In genomic region chr6:8877373-8878070, GRCm38 (mm10) we compare ENCODE assay signal across 15 mouse cellular contexts.
DNase-seq lines count a peak whose midpoint lies in the region; ATAC-seq and TF ChIP-seq lines count a peak whose summit lies in the region.
"Had no signal": no experiment of that assay in that cellular context is flagged by ENCODE, and none has a peak within 500 bp of the region (broad histone marks: within the 10 kb centered on the region; RNA-seq: fewer than 3 reads in every experiment).

No protein-coding gene starts in this region.

- no peaks in the 10 kb centered on the region for H3K36me3 ChIP-seq in liver, adult 2 months (ENCODE audit: control insufficient read depth, insufficient read depth, low read length)
- H3K36me3 ChIP-seq in hindbrain, embryonic 10.5 days: no peaks in the 10 kb centered on the region
- no peaks in the 10 kb centered on the region for H3K36me3 ChIP-seq in hindbrain, embryonic 15.5 days
- H3K36me3 ChIP-seq in midbrain, postnatal 0 days (ENCODE audit: insufficient read depth, low read length): no peaks in the 10 kb centered on the region
- H3K36me3 ChIP-seq: liver, embryonic 15.5 days had no signal

- no peaks in the 10 kb centered on the region for H3K4me1 ChIP-seq in liver, adult 2 months (ENCODE audit: control insufficient read depth, insufficient read depth, low read length)
- peaks cover 29% of the 10 kb centered on the region for H3K4me1 ChIP-seq in hindbrain, embryonic 10.5 days (replicated peaks)
- H3K4me1 ChIP-seq in hindbrain, embryonic 15.5 days (replicated peaks): peaks cover 14% of the 10 kb centered on the region
- H3K4me1 ChIP-seq in midbrain, postnatal 0 days (ENCODE audit: insufficient read depth, low read length): no peaks in the 10 kb centered on the region
- H3K4me1 ChIP-seq: liver, embryonic 15.5 days had no signal

- DNase-seq in liver, adult 2 months (ENCODE audit: extremely low read depth, low read depth, low spot score): peak; percentile 11
- no peak for DNase-seq in liver
- DNase-seq in hindbrain, embryonic 10.5 days (ENCODE audit: low spot score): no peak
- peak; percentile 10 for DNase-seq in midbrain, postnatal 0 days (ENCODE audit: low spot score)
- DNase-seq in lung, postnatal 4 days: no peak
- DNase-seq in frontal cortex, postnatal 36 days (ENCODE audit: low spot score in 2 of 2): no peak
- DNase-seq: adrenal gland, postnatal 25 days; cerebellum, postnatal 25 days; kidney, postnatal 4 days; layer of hippocampus, postnatal 36 days; left cerebral cortex, postnatal 4 days had no signal

- H3K4me3 ChIP-seq in liver, adult 2 months (ENCODE audit: insufficient read depth, low read depth, low read length): no peak overlapping the region
- no peak overlapping the region for H3K4me3 ChIP-seq in hindbrain, embryonic 10.5 days
- H3K4me3 ChIP-seq in hindbrain, embryonic 15.5 days: no peak overlapping the region
- no peak overlapping the region for H3K4me3 ChIP-seq in midbrain, postnatal 0 days (ENCODE audit: low read depth, low read length)
- H3K4me3 ChIP-seq: liver, embryonic 15.5 days had no signal

- H3K9ac ChIP-seq in liver, adult 2 months (ENCODE audit: low read depth, low read length): no peak overlapping the region
- H3K9ac ChIP-seq in hindbrain, embryonic 15.5 days: no peak overlapping the region
- H3K9ac ChIP-seq in midbrain, postnatal 0 days (replicated peaks; ENCODE audit: low read length, poor library complexity, severe bottlenecking): no peak overlapping the region
- H3K9ac ChIP-seq: liver, embryonic 15.5 days had no signal

- no peaks in the 10 kb centered on the region for H3K27me3 ChIP-seq in liver, adult 2 months (ENCODE audit: control insufficient read depth, insufficient read depth, low read length)
- no peaks in the 10 kb centered on the region for H3K27me3 ChIP-seq in hindbrain, embryonic 10.5 days (ENCODE audit: insufficient read depth, poor library complexity, severe bottlenecking)
- no peaks in the 10 kb centered on the region for H3K27me3 ChIP-seq in hindbrain, embryonic 15.5 days
- no peaks in the 10 kb centered on the region for H3K27me3 ChIP-seq in midbrain, postnatal 0 days (ENCODE audit: insufficient read depth, low read length)
- H3K27me3 ChIP-seq: liver, embryonic 15.5 days had no signal

- H3K4me2 ChIP-seq in hindbrain, embryonic 15.5 days: peak overlapping the region; percentile 37
- H3K4me2 ChIP-seq in midbrain, postnatal 0 days (ENCODE audit: low read depth, low read length, poor library complexity, severe bottlenecking): no peak overlapping the region
- H3K4me2 ChIP-seq: liver, embryonic 15.5 days had no signal

- TF ChIP-seq POLR2A in liver, adult 2 months (IDR thresholded peaks at IDR 0.05; ENCODE audit: extremely low read depth, insufficient read depth, low read length): no peak

- ATAC-seq in hindbrain, embryonic 15.5 days (ENCODE audit: low FRiP score, low read depth): peak; percentile 59; the same call in 1 of the 2 replicates
- ATAC-seq in midbrain, postnatal 0 days (ENCODE audit: low FRiP score): no peak
- ATAC-seq: CD4-positive, CD25-positive, alpha-beta regulatory T cell, adult 4 months; intestine, postnatal 0 days had no signal

- H3K27ac ChIP-seq in liver, adult 2 months (replicated peaks; ENCODE audit: insufficient read depth, low read depth, low read length): no peak overlapping the region
- 0 out of 2 replicates have a peak overlapping the region, but pooled peaks have one; percentile 29 for H3K27ac ChIP-seq in hindbrain, embryonic 10.5 days
- H3K27ac ChIP-seq in hindbrain, embryonic 15.5 days (replicated peaks): peak overlapping the region; percentile 35
- no peak overlapping the region for H3K27ac ChIP-seq in midbrain, postnatal 0 days (ENCODE audit: low read depth, low read length)
- H3K27ac ChIP-seq: liver, embryonic 15.5 days had no signal

- H3K79me2 ChIP-seq in liver, adult 2 months (ENCODE audit: control insufficient read depth, insufficient read depth, low read length): no peaks in the 10 kb centered on the region

- H3K9me3 ChIP-seq in hindbrain, embryonic 10.5 days: no peaks in the 10 kb centered on the region
- no peaks in the 10 kb centered on the region for H3K9me3 ChIP-seq in hindbrain, embryonic 15.5 days
- H3K9me3 ChIP-seq in midbrain, postnatal 0 days (ENCODE audit: low read length): no peaks in the 10 kb centered on the region
- H3K9me3 ChIP-seq: liver, embryonic 15.5 days had no signal

- no peak for TF ChIP-seq CTCF in liver, adult 2 months (IDR thresholded peaks at IDR 0.05; ENCODE audit: low read depth, low read length)
- TF ChIP-seq CTCF in midbrain, postnatal 0 days (IDR thresholded peaks at IDR 0.05): no peak

- 15% methylated on average over 11 of the region's 11 CpGs for whole genome bisulfite sequencing in liver, adult 2 months
- 64% methylated on average over 11 of the region's 11 CpGs for WGBS in hindbrain, embryonic 10.5 days
- WGBS in hindbrain, embryonic 15.5 days: 30% methylated on average over 11 of the region's 11 CpGs
- 48% methylated on average over 11 of the region's 11 CpGs for WGBS in midbrain, postnatal 0 days

Comparison
In these comparisons a context has a peak if more than half of its experiments do, and no peak if none do; other contexts are left out.
1. DNase-seq: peak in liver, adult 2 months (single experiment) and midbrain, postnatal 0 days (single experiment); none in liver (single experiment), hindbrain, embryonic 10.5 days (single experiment), lung, postnatal 4 days (0 of 2) and frontal cortex, postnatal 36 days (0 of 2).
2. H3K27ac ChIP-seq: peak in hindbrain, embryonic 10.5 days (single experiment) and hindbrain, embryonic 15.5 days (single experiment); none in liver, adult 2 months (single experiment) and midbrain, postnatal 0 days (single experiment).